Mouse (Mus musculus) G1E (cell line): ENCODE measurements around the gene Cavin1.

ENCODE experiments used
- CTCF ChIP-seq: IDR thresholded peaks from 2 replicates; pipeline ENCODE4 v1.5.1; 2012; ENCODE audit warnings: low read depth, low read length, inconsistent platforms, mixed read lengths
- GATA1 ChIP-seq: IDR thresholded peaks from 2 replicates; pipeline ENCODE4 v1.6.1; 2012; ENCODE audit warnings: borderline replicate concordance, low read length, inconsistent platforms, mixed read lengths
- GATA2 ChIP-seq: IDR thresholded peaks from 2 replicates; pipeline ENCODE4 v1.6.1; 2012; ENCODE audit warnings: low read depth, low read length, inconsistent platforms, borderline replicate concordance
- POLR2AphosphoS5 ChIP-seq: IDR thresholded peaks from 2 replicates; pipeline ENCODE4 v1.6.1; 2012; ENCODE audit warnings: low read depth, low read length, inconsistent platforms; ENCODE audit not compliant: insufficient replicate concordance
- TAL1 ChIP-seq: conservative IDR thresholded peaks from 2 replicates; pipeline ENCODE4 v1.6.1; 2012; ENCODE audit warnings: low read depth, low read length, inconsistent platforms, mixed read lengths

GRCm38 (mm10) chr11:100935373-100936355 is 35.0 kb downstream of the Cavin1 start:
- TF ChIP-seq CTCF = no peak
- TF ChIP-seq GATA1 = no peak
- no peak for TF ChIP-seq GATA2
- TF ChIP-seq POLR2AphosphoS5 = no peak
- no peak for TF ChIP-seq TAL1
